8 mouse cellular contexts compared by ENCODE assay signal in genomic region chr16:77500413-77500812, GRCm38 (mm10).
DNase-seq lines count a peak whose midpoint lies in the region; ATAC-seq and TF ChIP-seq lines count a peak whose summit lies in the region.

No protein-coding gene starts in this region.

- peaks cover 4% of the 10 kb centered on the region; the same call in 1 of the 2 replicates for H3K4me1 ChIP-seq in neural tube, embryonic 11.5 days (ENCODE audit: control insufficient read depth, insufficient read depth, low read length)
- no peaks in the 10 kb centered on the region for H3K4me1 ChIP-seq in forebrain, embryonic 11.5 days (replicated peaks; ENCODE audit: control insufficient read depth, insufficient read depth, low read length)
- peaks cover 16% of the 10 kb centered on the region for H3K4me1 ChIP-seq in hindbrain, embryonic 13.5 days (replicated peaks)
- peaks cover 11% of the 10 kb centered on the region; the same call in 1 of the 2 replicates for H3K4me1 ChIP-seq in lung, embryonic 14.5 days (ENCODE audit: insufficient read depth)

- no peaks in the 10 kb centered on the region for H3K27me3 ChIP-seq in neural tube, embryonic 11.5 days (ENCODE audit: control insufficient read depth, insufficient read depth, low read length)
- no peaks in the 10 kb centered on the region for H3K27me3 ChIP-seq in forebrain, embryonic 11.5 days (ENCODE audit: control insufficient read depth, insufficient read depth, low read length)
- no peaks in the 10 kb centered on the region for H3K27me3 ChIP-seq in hindbrain, embryonic 13.5 days
- no peaks in the 10 kb centered on the region for H3K27me3 ChIP-seq in lung, embryonic 14.5 days (ENCODE audit: insufficient read depth, low read length)

- no peak overlapping the region for H3K4me2 ChIP-seq in neural tube, embryonic 11.5 days (ENCODE audit: low read depth)
- H3K4me2 ChIP-seq in forebrain, embryonic 11.5 days (ENCODE audit: low read depth, low read length, severe bottlenecking): peak overlapping the region; percentile 34
- peak overlapping the region; percentile 46 for H3K4me2 ChIP-seq in hindbrain, embryonic 13.5 days
- H3K4me2 ChIP-seq in lung, embryonic 14.5 days: peak overlapping the region; percentile 59

- TF ChIP-seq CTCF in lung, embryonic 14.5 days (IDR thresholded peaks at IDR 0.05; ENCODE audit: low read depth): no peak

- H3K9me3 ChIP-seq in neural tube, embryonic 11.5 days (ENCODE audit: control insufficient read depth, low read length): no peaks in the 10 kb centered on the region
- no peaks in the 10 kb centered on the region for H3K9me3 ChIP-seq in forebrain, embryonic 11.5 days (ENCODE audit: control insufficient read depth, low read length)
- H3K9me3 ChIP-seq in hindbrain, embryonic 13.5 days: no peaks in the 10 kb centered on the region
- no peaks in the 10 kb centered on the region for H3K9me3 ChIP-seq in lung, embryonic 14.5 days (ENCODE audit: low read depth, low read length)

- ATAC-seq in neural tube, embryonic 11.5 days (ENCODE audit: insufficient read depth, low FRiP score, low TSS enrichment): no peak
- ATAC-seq in forebrain, embryonic 11.5 days (replicated peaks; ENCODE audit: low FRiP score): peak; percentile 77
- peak; percentile 52; the same call in 1 of the 2 replicates for ATAC-seq in hindbrain, embryonic 13.5 days (ENCODE audit: low FRiP score)
- ATAC-seq in lung, embryonic 14.5 days (ENCODE audit: insufficient read depth): peak; percentile 93
- no peak for ATAC-seq in granulocyte monocyte progenitor cell, adult 5-6 weeks (replicated peaks; ENCODE audit: poor library complexity, severe bottlenecking)

- H3K9ac ChIP-seq in neural tube, embryonic 11.5 days (ENCODE audit: low read length): peak overlapping the region; percentile 3; the same call in 1 of the 2 replicates
- H3K9ac ChIP-seq in forebrain, embryonic 11.5 days (ENCODE audit: low read length): peak overlapping the region; percentile 33; the same call in 1 of the 2 replicates
- peak overlapping the region; percentile 55; the same call in 1 of the 2 replicates for H3K9ac ChIP-seq in hindbrain, embryonic 13.5 days
- H3K9ac ChIP-seq in lung, embryonic 14.5 days: peak overlapping the region; percentile 57

- H3K4me3 ChIP-seq in neural tube, embryonic 11.5 days (ENCODE audit: low read depth, low read length): no peak overlapping the region
- H3K4me3 ChIP-seq in forebrain, embryonic 11.5 days (ENCODE audit: low read depth, low read length): peak overlapping the region; percentile 22
- peak overlapping the region; percentile 34 for H3K4me3 ChIP-seq in hindbrain, embryonic 13.5 days
- peak overlapping the region; percentile 39 for H3K4me3 ChIP-seq in lung, embryonic 14.5 days (ENCODE audit: low read depth, low read length)

- H3K27ac ChIP-seq in neural tube, embryonic 11.5 days (ENCODE audit: low read depth, low read length): peak overlapping the region; percentile 62
- peak overlapping the region; percentile 90 for H3K27ac ChIP-seq in forebrain, embryonic 11.5 days (ENCODE audit: low read depth, low read length)
- peak overlapping the region; percentile 90 for H3K27ac ChIP-seq in hindbrain, embryonic 13.5 days
- H3K27ac ChIP-seq in lung, embryonic 14.5 days (ENCODE audit: low read depth): peak overlapping the region; percentile 95

- 67% methylated on average over 6 of the region's 6 CpGs for WGBS in neural tube, embryonic 11.5 days
- 47% methylated on average over 6 of the region's 6 CpGs for WGBS in forebrain, embryonic 11.5 days
- 36% methylated on average over 6 of the region's 6 CpGs for WGBS in hindbrain, embryonic 13.5 days
- WGBS in lung, embryonic 14.5 days: 3% methylated on average over 6 of the region's 6 CpGs

- H3K36me3 ChIP-seq in neural tube, embryonic 11.5 days (ENCODE audit: control insufficient read depth, insufficient read depth, low read length): no peaks in the 10 kb centered on the region
- H3K36me3 ChIP-seq in forebrain, embryonic 11.5 days (ENCODE audit: control insufficient read depth, insufficient read depth, low read length): no peaks in the 10 kb centered on the region
- H3K36me3 ChIP-seq in hindbrain, embryonic 13.5 days: peaks cover 4% of the 10 kb centered on the region; the same call in 1 of the 2 replicates
- H3K36me3 ChIP-seq in lung, embryonic 14.5 days (ENCODE audit: insufficient read depth): 0 out of 2 replicates have a peak, but pooled peaks cover 3% of the 10 kb centered on the region

- DNase-seq in neural tube, embryonic 11.5 days (ENCODE audit: low spot score): no peak
- DNase-seq in neural tube, embryonic 10.5 days (ENCODE audit: extremely low spot score, low spot score): no peak
- peak; percentile 51 for DNase-seq in forebrain, embryonic 11.5 days (ENCODE audit: low spot score)
- peak; percentile 83 for DNase-seq in lung, embryonic 14.5 days
- DNase-seq in testis, postnatal 14 days (ENCODE audit: low spot score): peak; percentile 22
- DNase-seq in thymus, postnatal 4 days: no peak

Comparison
In these comparisons a context has a peak if more than half of its experiments do, and no peak if none do; other contexts are left out.
1. ATAC-seq: peak in forebrain, embryonic 11.5 days (single experiment), hindbrain, embryonic 13.5 days (single experiment) and lung, embryonic 14.5 days (single experiment); none in neural tube, embryonic 11.5 days (single experiment) and granulocyte monocyte progenitor cell, adult 5-6 weeks (single experiment).
2. DNase-seq: peak in forebrain, embryonic 11.5 days (single experiment), lung, embryonic 14.5 days (single experiment) and testis, postnatal 14 days (single experiment); none in neural tube, embryonic 11.5 days (single experiment), neural tube, embryonic 10.5 days (single experiment) and thymus, postnatal 4 days (single experiment).
3. H3K9ac ChIP-seq: peak in every context shown above with its lines; median percentile 57 in lung, embryonic 14.5 days; 55 in hindbrain, embryonic 13.5 days; 33 in forebrain, embryonic 11.5 days; 3 in neural tube, embryonic 11.5 days.
4. Peak in every context shown above with its lines, with median percentiles within 50 percentile points of each other: H3K27ac ChIP-seq.